Mouse (Mus musculus) right cerebral cortex, postnatal 25 days (tissue): ENCODE results near the gene Trp53rkb.

Experiments
- DNase-seq: peaks from one replicate; pipeline ENCODE4 v3.0.0; 2022

Gene Trp53rkb

GRCm38 (mm10) chr2:166834796-166835195 is 42.5 kb downstream of the Trp53rkb start:
- DNase-seq = no peak

- DNase-seq = no peak
Observed at GRCm38 (mm10) chr2:166835581-166835980, 43.2 kb downstream of the Trp53rkb start.

DNA sequence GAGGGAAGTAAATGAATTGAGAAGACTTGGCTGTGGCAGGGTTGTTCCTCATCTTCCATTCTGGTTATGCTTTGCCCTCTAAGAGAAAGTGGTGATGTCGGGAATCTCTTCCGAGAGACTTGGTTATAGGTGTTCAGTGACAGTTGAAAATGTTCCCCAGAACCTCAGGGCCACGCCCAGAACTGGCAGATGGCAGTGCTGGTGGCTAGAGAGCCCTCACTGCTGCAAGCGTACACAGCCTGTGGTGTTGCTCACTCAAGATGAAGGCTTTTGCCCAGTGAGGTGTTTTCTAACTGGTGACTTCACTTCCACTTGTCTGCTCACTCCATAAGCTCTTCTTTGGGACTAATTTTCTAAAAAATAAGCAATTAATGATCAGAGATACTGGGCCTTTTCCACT is 49.5 kb downstream of the Trp53rkb start:
- no peak for DNase-seq
